Mouse (Mus musculus) stomach, embryonic 16.5 days (tissue): ENCODE data around the gene Hnrnpll. TPM values are rescaled to one million over a fixed set of nuclear protein-coding genes. Genes with fewer than 3 reads are reported as not detected.

Source experiments
- ATAC-seq: fragments of 200-750 bp; cut with Nextera tagmentation; 2 replicates; pipeline ENCODE4 v1.8.0; 2017; ENCODE audit warnings: moderate number of reproducible peaks, moderate TSS enrichment; ENCODE audit not compliant: insufficient read depth, low FRiP score
- H3K27ac ChIP-seq: fragments of 300-500 bp; sonication (generic); 2 replicates; pipeline ENCODE4 v1.5.1; 2014; ENCODE audit warnings: low read length
- H3K27me3 ChIP-seq: fragments of 300-500 bp; sonication (generic); 2 replicates; pipeline ENCODE4 v1.6.1; 2014; ENCODE audit warnings: low read length, control low read depth, mixed read lengths; ENCODE audit not compliant: control insufficient read depth, insufficient read depth
- H3K36me3 ChIP-seq: fragments of 300-500 bp; sonication (generic); 2 replicates; pipeline ENCODE4 v1.6.1; 2014; ENCODE audit warnings: low read length; ENCODE audit not compliant: control insufficient read depth, insufficient read depth
- H3K4me1 ChIP-seq: fragments of 300-500 bp; sonication (generic); 2 replicates; pipeline ENCODE4 v1.6.1; 2014; ENCODE audit warnings: low read length, control low read depth, mixed read lengths; ENCODE audit not compliant: control insufficient read depth, insufficient read depth
- H3K4me2 ChIP-seq: fragments of 300-500 bp; sonication (generic); 2 replicates; pipeline ENCODE4 v1.6.1; 2014; ENCODE audit warnings: low read depth, low read length, mixed read lengths
- H3K4me3 ChIP-seq: fragments of 300-500 bp; sonication (generic); replicated peaks from 2 replicates; pipeline ENCODE4 v1.5.1; 2014; ENCODE audit warnings: mild to moderate bottlenecking, low read length
- H3K9ac ChIP-seq: fragments of 300-500 bp; sonication (generic); 2 replicates; pipeline ENCODE4 v1.6.1; 2014; ENCODE audit warnings: low read length
- H3K9me3 ChIP-seq: fragments of 300-500 bp; sonication (generic); replicated peaks from 2 replicates; pipeline ENCODE4 v1.6.1; 2016; ENCODE audit warnings: low read length, control low read depth; ENCODE audit not compliant: control insufficient read depth
- WGBS: fragments of 180-500 bp; shearing (Covaris S2); extraction: QIAGEN DNeasy Blood & Tissue Kit; methylation state at CpG from one replicate; pipeline ENCODE4 v1.1.7; 2014; 5-methylcytosine and 5-hydroxymethylcytosine counted together
- polyA plus RNA-seq: library from polyadenylated mRNA; unstranded; fragments of >200 nt; fragmentation: Nextera tagmentation; extraction: Ambion mirVana; gene quantifications from 2 replicates; pipeline ENCODE4 v1.2.1, GENCODE M21; 2015

Hnrnpll gene
- polyA plus RNA-seq, 1 experiment from 2014 or later, result 39.4 TPM

GRCm38 (mm10) chr17:79992114-79992513 is 70.0 kb downstream of the Hnrnpll start:
- Histone ChIP-seq H3K36me3 (no peaks in the 10 kb centered on the region), H3K27me3 (no peaks in the 10 kb centered on the region), H3K4me2 (no peak overlapping the region), H3K4me1 (no peaks in the 10 kb centered on the region), H3K4me3 (no peak overlapping the region), H3K9ac (no peak overlapping the region), H3K9me3 (no peaks in the 10 kb centered on the region), H3K27ac (no peak overlapping the region)
- 85% methylated on average over 3 of the region's 3 CpGs for WGBS
- no peak for ATAC-seq

- no peak for ATAC-seq
- H3K4me3 ChIP-seq, result no peak overlapping the region
- WGBS, result 76% methylated on average over 12 of the region's 12 CpGs
- no peak overlapping the region for H3K4me2 ChIP-seq
- H3K9me3 ChIP-seq, result no peaks in the 10 kb centered on the region
- no peaks in the 10 kb centered on the region for H3K27me3 ChIP-seq
- H3K4me1 ChIP-seq, result no peaks in the 10 kb centered on the region
- no peak overlapping the region for H3K9ac ChIP-seq
- H3K36me3 ChIP-seq, result no peaks in the 10 kb centered on the region
- no peak overlapping the region for H3K27ac ChIP-seq
Measured at GRCm38 (mm10) chr17:79991166-79991958, 70.8 kb downstream of the Hnrnpll start.

- WGBS, result 84% methylated on average over 7 of the region's 7 CpGs
Measured at GRCm38 (mm10) chr17:79990161-79990560, 72.0 kb downstream of the Hnrnpll start.

GRCm38 (mm10) chr17:79984450-79984849 is 77.7 kb downstream of the Hnrnpll start:
- H3K9me3 ChIP-seq, result no peaks in the 10 kb centered on the region
- 95% methylated on average over 7 of the region's 7 CpGs for WGBS

More at GRCm38 (mm10) chr17:79990161-79990560, 72.0 kb downstream of the Hnrnpll start:
- Histone ChIP-seq H3K9ac (no peak overlapping the region), H3K4me1 (no peaks in the 10 kb centered on the region), H3K36me3 (no peaks in the 10 kb centered on the region), H3K4me3 (no peak overlapping the region), H3K27me3 (no peaks in the 10 kb centered on the region), H3K9me3 (no peaks in the 10 kb centered on the region), H3K27ac (no peak overlapping the region), H3K4me2 (no peak overlapping the region)
- no peak for ATAC-seq

GRCm38 (mm10) chr17:79982955-79983529 is 79.1 kb downstream of the Hnrnpll start:
- WGBS, result 37% methylated on average over 8 of the region's 8 CpGs

More at GRCm38 (mm10) chr17:79984450-79984849, 77.7 kb downstream of the Hnrnpll start:
- no peak overlapping the region for H3K27ac ChIP-seq
- H3K27me3 ChIP-seq, result no peaks in the 10 kb centered on the region
- H3K4me3 ChIP-seq, result no peak overlapping the region
- ATAC-seq, result no peak
- no peak overlapping the region for H3K4me2 ChIP-seq
- H3K36me3 ChIP-seq, result no peaks in the 10 kb centered on the region
- peaks cover 7% of the 10 kb centered on the region for H3K4me1 ChIP-seq
- H3K9ac ChIP-seq, result no peak overlapping the region

GRCm38 (mm10) chr17:79982548-79982947 is 79.6 kb downstream of the Hnrnpll start:
- Histone ChIP-seq H3K9ac (peak overlapping the region; percentile 44), H3K4me2 (peak overlapping the region; percentile 8; the same call in 1 of the 2 replicates), H3K27ac (peak overlapping the region; percentile 66; the same call in 1 of the 2 replicates), H3K9me3 (no peaks in the 10 kb centered on the region), H3K36me3 (no peaks in the 10 kb centered on the region), H3K27me3 (no peaks in the 10 kb centered on the region), H3K4me3 (no peak overlapping the region), H3K4me1 (peaks cover 7% of the 10 kb centered on the region)
- no peak for ATAC-seq
- 29% methylated on average over 7 of the region's 7 CpGs for WGBS

More at GRCm38 (mm10) chr17:79982955-79983529, 79.1 kb downstream of the Hnrnpll start:
- peaks cover 7% of the 10 kb centered on the region for H3K4me1 ChIP-seq
- H3K27me3 ChIP-seq, result no peaks in the 10 kb centered on the region
- H3K4me2 ChIP-seq, result no peak overlapping the region
- no peaks in the 10 kb centered on the region for H3K9me3 ChIP-seq
- H3K36me3 ChIP-seq, result no peaks in the 10 kb centered on the region
- ATAC-seq, result no peak
- no peak overlapping the region for H3K9ac ChIP-seq
- H3K4me3 ChIP-seq, result no peak overlapping the region
- no peak overlapping the region for H3K27ac ChIP-seq

GRCm38 (mm10) chr17:79981758-79982481 is 80.2 kb downstream of the Hnrnpll start:
- peak; percentile 37; the same call in 1 of the 2 replicates for ATAC-seq
- peak overlapping the region; percentile 8; the same call in 1 of the 2 replicates for H3K4me2 ChIP-seq

GRCm38 (mm10) chr17:79981348-79981747 is 80.8 kb downstream of the Hnrnpll start:
- no peak for ATAC-seq
- H3K27me3 ChIP-seq, result no peaks in the 10 kb centered on the region
- peak overlapping the region; percentile 5; the same call in 1 of the 2 replicates for H3K27ac ChIP-seq
- no peaks in the 10 kb centered on the region for H3K36me3 ChIP-seq
- H3K4me2 ChIP-seq, result no peak overlapping the region
- H3K9me3 ChIP-seq, result no peaks in the 10 kb centered on the region
- H3K9ac ChIP-seq, result no peak overlapping the region
- peaks cover 7% of the 10 kb centered on the region for H3K4me1 ChIP-seq
- H3K4me3 ChIP-seq, result no peak overlapping the region
- 67% methylated on average over 6 of the region's 6 CpGs for WGBS

More at GRCm38 (mm10) chr17:79981758-79982481, 80.2 kb downstream of the Hnrnpll start:
- 40% methylated on average over 12 of the region's 12 CpGs for WGBS
- peaks cover 7% of the 10 kb centered on the region for H3K4me1 ChIP-seq
- no peaks in the 10 kb centered on the region for H3K9me3 ChIP-seq
- H3K9ac ChIP-seq, result peak overlapping the region; percentile 44
- no peaks in the 10 kb centered on the region for H3K27me3 ChIP-seq
- no peak overlapping the region for H3K4me3 ChIP-seq
- no peaks in the 10 kb centered on the region for H3K36me3 ChIP-seq
- peak overlapping the region; percentile 66; the same call in 1 of the 2 replicates for H3K27ac ChIP-seq
